In genomic region chr4:29039993-29040392, GRCm38 (mm10) we compare ENCODE assay signal across 21 mouse cellular contexts.
DNase-seq lines count a peak whose midpoint lies in the region; ATAC-seq and TF ChIP-seq lines count a peak whose summit lies in the region.
"Had no signal": no experiment of that assay in that cellular context is flagged by ENCODE, and none has a peak within 500 bp of the region (broad histone marks: within the 10 kb centered on the region; RNA-seq: fewer than 3 reads in every experiment).

No protein-coding gene starts in this region.

- H3K36me3 ChIP-seq in intestine, embryonic 15.5 days = no peaks in the 10 kb centered on the region
- no peaks in the 10 kb centered on the region for H3K36me3 ChIP-seq in intestine, postnatal 0 days (ENCODE audit: control insufficient read depth, insufficient read depth)
- H3K36me3 ChIP-seq in midbrain, embryonic 14.5 days (ENCODE audit: control insufficient read depth, insufficient read depth, low read length) = no peaks in the 10 kb centered on the region
- H3K36me3 ChIP-seq in midbrain, embryonic 10.5 days = no peaks in the 10 kb centered on the region
- H3K36me3 ChIP-seq: embryonic facial prominence, embryonic 12.5 days; embryonic facial prominence, embryonic 15.5 days; forebrain, embryonic 15.5 days; hindbrain, embryonic 12.5 days; hindbrain, embryonic 15.5 days had no signal

- peak; percentile 7 for DNase-seq in midbrain, embryonic 14.5 days
- no peak for DNase-seq in midbrain, embryonic 10.5 days (ENCODE audit: low spot score)
- peak; percentile 11 for DNase-seq in embryo, embryonic 10.5 days (ENCODE audit: low spot score)
- DNase-seq in mesoderm, embryonic 11.5 days (ENCODE audit: low read depth, low spot score) = peak; percentile 9
- no peak for DNase-seq in lung, adult 18-20 months
- DNase-seq: adrenal gland, adult 2 months; adrenal gland, postnatal 14 days; cerebellum, adult 11-12 months; cerebellum, adult 8-10 months; gastrocnemius, adult 2 months; gastrocnemius, postnatal 14 days; heart, adult 11 months had no signal

- no peak overlapping the region for H3K9ac ChIP-seq in intestine, embryonic 15.5 days
- no peak overlapping the region for H3K9ac ChIP-seq in intestine, postnatal 0 days (ENCODE audit: low read depth, low read length)
- no peak overlapping the region for H3K9ac ChIP-seq in midbrain, embryonic 14.5 days (replicated peaks; ENCODE audit: low read length)
- H3K9ac ChIP-seq: embryonic facial prominence, embryonic 12.5 days; embryonic facial prominence, embryonic 15.5 days; forebrain, embryonic 15.5 days; hindbrain, embryonic 12.5 days; hindbrain, embryonic 15.5 days had no signal

- H3K27ac ChIP-seq in intestine, embryonic 15.5 days = no peak overlapping the region
- no peak overlapping the region for H3K27ac ChIP-seq in intestine, postnatal 0 days (ENCODE audit: low read depth, low read length)
- H3K27ac ChIP-seq in midbrain, embryonic 14.5 days (replicated peaks; ENCODE audit: low read depth, low read length) = no peak overlapping the region
- no peak overlapping the region for H3K27ac ChIP-seq in midbrain, embryonic 10.5 days (replicated peaks)
- H3K27ac ChIP-seq: embryonic facial prominence, embryonic 12.5 days; embryonic facial prominence, embryonic 15.5 days; forebrain, embryonic 15.5 days; gastrocnemius, adult 2 months; hindbrain, embryonic 12.5 days; hindbrain, embryonic 15.5 days had no signal

- WGBS in intestine, embryonic 15.5 days = 18% methylated on average over 1 of the region's 1 CpGs
- 4% methylated on average over 1 of the region's 1 CpGs for WGBS in intestine, postnatal 0 days
- 28% methylated on average over 1 of the region's 1 CpGs for WGBS in midbrain, embryonic 14.5 days
- WGBS in midbrain, embryonic 10.5 days = 38% methylated on average over 1 of the region's 1 CpGs

- TF ChIP-seq CTCF in intestine, postnatal 0 days (IDR thresholded peaks at IDR 0.05; ENCODE audit: low read depth) = no peak

- no peaks in the 10 kb centered on the region for H3K27me3 ChIP-seq in intestine, embryonic 15.5 days (replicated peaks)
- no peaks in the 10 kb centered on the region for H3K27me3 ChIP-seq in intestine, postnatal 0 days (replicated peaks; ENCODE audit: control insufficient read depth, insufficient read depth, low read length)
- H3K27me3 ChIP-seq in midbrain, embryonic 14.5 days (ENCODE audit: control insufficient read depth, insufficient read depth, low read length) = no peaks in the 10 kb centered on the region
- no peaks in the 10 kb centered on the region for H3K27me3 ChIP-seq in midbrain, embryonic 10.5 days (ENCODE audit: low read depth, poor library complexity, severe bottlenecking)
- H3K27me3 ChIP-seq: embryonic facial prominence, embryonic 12.5 days; embryonic facial prominence, embryonic 15.5 days; forebrain, embryonic 15.5 days; hindbrain, embryonic 12.5 days; hindbrain, embryonic 15.5 days had no signal

- no peak overlapping the region for H3K4me3 ChIP-seq in intestine, embryonic 15.5 days (replicated peaks)
- H3K4me3 ChIP-seq in intestine, postnatal 0 days (ENCODE audit: low read depth, low read length) = no peak overlapping the region
- no peak overlapping the region for H3K4me3 ChIP-seq in midbrain, embryonic 14.5 days (replicated peaks; ENCODE audit: low read depth, low read length)
- no peak overlapping the region for H3K4me3 ChIP-seq in midbrain, embryonic 10.5 days
- H3K4me3 ChIP-seq: embryonic facial prominence, embryonic 12.5 days; embryonic facial prominence, embryonic 15.5 days; forebrain, embryonic 15.5 days; gastrocnemius, adult 2 months; hindbrain, embryonic 12.5 days; hindbrain, embryonic 15.5 days had no signal

- ATAC-seq in intestine, embryonic 15.5 days = peak; percentile 31; the same call in 1 of the 2 replicates
- ATAC-seq in intestine, postnatal 0 days = no peak
- no peak for ATAC-seq in midbrain, embryonic 14.5 days (ENCODE audit: low FRiP score, low TSS enrichment)
- ATAC-seq: CD4-positive, CD25-positive, alpha-beta regulatory T cell, adult 4 months; forebrain, embryonic 15.5 days had no signal

- H3K4me1 ChIP-seq in intestine, embryonic 15.5 days (replicated peaks) = no peaks in the 10 kb centered on the region
- H3K4me1 ChIP-seq in intestine, postnatal 0 days (replicated peaks; ENCODE audit: control insufficient read depth, insufficient read depth, low read length) = no peaks in the 10 kb centered on the region
- no peaks in the 10 kb centered on the region for H3K4me1 ChIP-seq in midbrain, embryonic 14.5 days (ENCODE audit: control insufficient read depth, insufficient read depth, low read length)
- H3K4me1 ChIP-seq in midbrain, embryonic 10.5 days = peaks cover 6% of the 10 kb centered on the region; the same call in 1 of the 2 replicates
- H3K4me1 ChIP-seq: embryonic facial prominence, embryonic 12.5 days; embryonic facial prominence, embryonic 15.5 days; forebrain, embryonic 15.5 days; hindbrain, embryonic 12.5 days; hindbrain, embryonic 15.5 days had no signal

- H3K9me3 ChIP-seq in intestine, embryonic 15.5 days = no peaks in the 10 kb centered on the region
- H3K9me3 ChIP-seq in intestine, postnatal 0 days (ENCODE audit: control insufficient read depth) = no peaks in the 10 kb centered on the region
- no peaks in the 10 kb centered on the region for H3K9me3 ChIP-seq in midbrain, embryonic 14.5 days (ENCODE audit: control insufficient read depth, low read length)
- H3K9me3 ChIP-seq in midbrain, embryonic 10.5 days (replicated peaks) = no peaks in the 10 kb centered on the region
- H3K9me3 ChIP-seq: embryonic facial prominence, embryonic 12.5 days; embryonic facial prominence, embryonic 15.5 days; forebrain, embryonic 15.5 days; hindbrain, embryonic 12.5 days; hindbrain, embryonic 15.5 days had no signal

- H3K4me2 ChIP-seq in intestine, embryonic 15.5 days (replicated peaks) = no peak overlapping the region
- no peak overlapping the region for H3K4me2 ChIP-seq in intestine, postnatal 0 days (replicated peaks; ENCODE audit: low read depth)
- no peak overlapping the region for H3K4me2 ChIP-seq in midbrain, embryonic 14.5 days (ENCODE audit: low read length)
- H3K4me2 ChIP-seq: embryonic facial prominence, embryonic 12.5 days; embryonic facial prominence, embryonic 15.5 days; forebrain, embryonic 15.5 days; heart, embryonic 11.5 days; hindbrain, embryonic 12.5 days; hindbrain, embryonic 15.5 days had no signal

Comparison
In these comparisons a context has a peak if more than half of its experiments do, and no peak if none do; other contexts are left out.
1. DNase-seq: peak in midbrain, embryonic 14.5 days (single experiment), embryo, embryonic 10.5 days (single experiment) and mesoderm, embryonic 11.5 days (single experiment); none in midbrain, embryonic 10.5 days (single experiment) and lung, adult 18-20 months (0 of 2).